Mouse (Mus musculus) embryonic fibroblast, embryonic 13.5 days (primary cell): ENCODE data around the gene Srpr. TPM values are rescaled to one million over a fixed set of nuclear protein-coding genes. Genes with fewer than 3 reads are reported as not detected.
A peak's percentile ranks its signal among the peaks of the same experiment; 100 is the strongest.

Experiments used
- H3K27ac ChIP-seq: 2 replicates; pipeline ENCODE4 v1.5.1; 2012; ENCODE audit warnings: low read length, control low read depth, inconsistent platforms; ENCODE audit not compliant: insufficient read depth
- H3K4me1 ChIP-seq: 2 replicates; pipeline ENCODE4 v1.6.1; 2011; ENCODE audit warnings: low read length; ENCODE audit not compliant: control insufficient read depth, insufficient read depth
- H3K4me3 ChIP-seq: 2 replicates; pipeline ENCODE4 v1.5.1; 2011; ENCODE audit warnings: mild to moderate bottlenecking, control low read depth, low read length; ENCODE audit not compliant: insufficient read depth
- CTCF ChIP-seq: IDR thresholded peaks from 2 replicates; pipeline ENCODE4 v1.5.1; 2011; ENCODE audit warnings: mild to moderate bottlenecking, control low read depth, low read length, moderate library complexity, borderline replicate concordance; ENCODE audit not compliant: insufficient read depth
- POLR2A ChIP-seq: IDR thresholded peaks from 2 replicates; pipeline ENCODE4 v1.6.1; 2011; ENCODE audit warnings: low read depth, mild to moderate bottlenecking, control low read depth, low read length, moderate library complexity
- polyA plus RNA-seq: library from polyadenylated mRNA; stranded (reverse); fragments of >200 nt; gene quantifications from 2 replicates; pipeline ENCODE4 v1.2.4, GENCODE M21; 2011; ENCODE audit warnings: low read depth; ENCODE audit not compliant: missing spikeins, insufficient read length

The Srpr gene
- polyA plus RNA-seq, 1 experiment: 164 TPM

DNA sequence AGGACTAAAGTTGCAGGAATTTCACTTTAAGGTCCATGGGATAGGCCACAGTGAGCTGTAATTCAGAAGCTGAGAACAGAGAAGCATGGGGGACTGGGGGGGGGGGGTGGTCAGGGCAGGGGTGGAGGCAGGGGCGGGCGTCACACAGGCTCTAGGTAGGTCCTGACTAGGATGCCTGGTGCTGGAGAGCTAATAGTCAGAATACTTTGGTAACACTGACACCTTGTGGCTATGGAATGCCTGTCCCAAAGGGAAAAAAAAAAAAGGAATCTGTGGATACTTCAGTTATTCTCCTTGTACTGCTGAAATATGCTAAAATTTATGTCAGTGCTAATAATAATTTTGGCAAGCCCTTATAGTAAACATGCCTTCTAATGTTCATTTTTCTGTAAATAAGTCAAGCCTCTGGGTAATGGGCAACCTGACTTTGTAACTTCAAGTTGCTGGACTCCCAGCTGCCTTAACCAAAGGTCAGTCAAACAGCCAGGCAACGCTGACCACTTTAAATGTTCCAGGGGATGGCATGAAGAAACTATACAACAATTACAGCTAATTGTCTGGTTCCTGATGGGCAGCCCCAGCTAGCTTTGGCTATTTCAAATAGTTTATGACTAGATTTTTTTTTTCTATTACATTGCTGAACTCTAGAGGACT lies 33.7 kb upstream of the Srpr start:
- H3K4me3 ChIP-seq: no peak overlapping the region
- no peaks in the 10 kb centered on the region for H3K4me1 ChIP-seq
- no peak overlapping the region for H3K27ac ChIP-seq
- TF ChIP-seq CTCF (no peak), POLR2A (no peak)

- no peak overlapping the region for H3K4me3 ChIP-seq
- H3K4me1 ChIP-seq: no peaks in the 10 kb centered on the region
- TF ChIP-seq POLR2A (no peak), CTCF (no peak)
- H3K27ac ChIP-seq: no peak overlapping the region
Measured at GRCm38 (mm10) chr9:35166798-35167635, 33.0 kb upstream of the Srpr start.

GRCm38 (mm10) chr9:35170071-35170470 lies 29.9 kb upstream of the Srpr start:
- no peak overlapping the region for H3K4me3 ChIP-seq
- peaks cover 6% of the 10 kb centered on the region; the same call in 1 of the 2 replicates for H3K4me1 ChIP-seq
- H3K27ac ChIP-seq: no peak overlapping the region
- TF ChIP-seq CTCF (no peak), POLR2A (no peak)

- no peak for TF ChIP-seq POLR2A
- TF ChIP-seq CTCF: no peak
- Histone ChIP-seq H3K27ac (no peak overlapping the region), H3K4me1 (peaks cover 6% of the 10 kb centered on the region; the same call in 1 of the 2 replicates), H3K4me3 (no peak overlapping the region)
Measured at GRCm38 (mm10) chr9:35173331-35173730, 26.6 kb upstream of the Srpr start.

DNA sequence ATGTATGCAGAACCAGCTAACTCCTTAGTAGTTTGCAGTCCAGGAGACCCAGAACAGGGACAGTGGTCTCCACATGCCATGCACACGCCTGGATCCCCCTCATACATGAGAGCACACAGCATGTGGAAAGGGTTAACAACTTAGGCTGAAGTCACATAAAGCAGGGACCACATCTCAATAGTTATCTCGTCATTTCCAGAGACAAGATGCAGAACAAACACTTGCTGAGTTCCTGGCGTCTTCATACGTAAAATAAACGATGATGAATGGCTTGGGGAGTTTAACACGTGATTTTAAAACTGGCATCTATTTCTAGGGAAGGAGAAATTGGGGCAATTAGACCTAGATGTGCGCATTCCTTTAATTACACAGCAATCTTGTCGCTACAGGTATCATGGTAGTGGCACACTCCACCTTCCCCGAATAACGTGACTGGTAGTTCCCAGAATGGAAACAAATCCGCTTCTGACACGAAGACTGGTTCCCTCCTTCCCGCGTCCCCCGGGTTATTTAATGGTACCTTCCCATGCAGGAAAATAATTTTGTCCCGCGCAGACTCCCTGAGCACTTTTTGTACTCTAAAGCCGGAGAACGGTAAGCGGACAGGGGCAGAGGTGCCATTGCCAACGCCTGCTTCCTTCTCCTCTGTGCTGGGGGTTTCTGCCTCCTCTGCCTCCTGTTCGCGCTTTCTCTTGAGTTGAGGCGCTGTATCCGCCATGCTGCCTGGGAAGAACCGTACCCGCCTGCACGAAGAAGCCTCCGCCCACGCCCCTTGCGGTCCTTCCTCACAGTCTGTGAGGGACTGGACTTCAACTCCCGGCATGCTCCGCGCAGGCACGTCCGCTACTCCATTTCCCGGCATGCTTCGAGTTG lies 24.5 kb upstream of the Srpr start, which contains the start of gene Dcps:
Gene Dcps, minus strand, starts transcription at position 811 of the 873 bp plus-strand sequence.
- H3K27ac ChIP-seq: peak within 1 kb of the TSS; percentile 42
- H3K4me3 ChIP-seq: peak within 1 kb of the TSS; percentile 75
- TF ChIP-seq CTCF (no peak), POLR2A (peak; percentile 80)
- H3K4me1 ChIP-seq: peaks cover 6% of the 10 kb centered on the region; the same call in 1 of the 2 replicates

GRCm38 (mm10) chr9:35176124-35176659 lies 23.8 kb upstream of the Srpr start:
- peak overlapping the region; percentile 75 for H3K4me3 ChIP-seq
- H3K4me1 ChIP-seq: peaks cover 6% of the 10 kb centered on the region; the same call in 1 of the 2 replicates
- TF ChIP-seq POLR2A: no peak
- no peak for TF ChIP-seq CTCF
- no peak overlapping the region for H3K27ac ChIP-seq

- H3K27ac ChIP-seq: no peak overlapping the region
- TF ChIP-seq POLR2A (no peak), CTCF (no peak)
- H3K4me1 ChIP-seq: no peaks in the 10 kb centered on the region
- no peak overlapping the region for H3K4me3 ChIP-seq
Measured at GRCm38 (mm10) chr9:35182832-35183231, 17.1 kb upstream of the Srpr start.

GRCm38 (mm10) chr9:35183359-35183758 lies 16.6 kb upstream of the Srpr start:
- H3K4me1 ChIP-seq: no peaks in the 10 kb centered on the region
- no peak overlapping the region for H3K27ac ChIP-seq
- no peak for TF ChIP-seq CTCF
- no peak for TF ChIP-seq POLR2A
- no peak overlapping the region for H3K4me3 ChIP-seq

- TF ChIP-seq POLR2A (no peak), CTCF (no peak)
- no peaks in the 10 kb centered on the region for H3K4me1 ChIP-seq
Measured at GRCm38 (mm10) chr9:35186430-35186829, 13.5 kb upstream of the Srpr start.

More at GRCm38 (mm10) chr9:35186430-35186829, 13.5 kb upstream of the Srpr start:
- Histone ChIP-seq H3K4me3 (no peak overlapping the region), H3K27ac (no peak overlapping the region)
